Mouse (Mus musculus): ENCODE results near the gene Armc8. TPM values are rescaled to one million over a fixed set of nuclear protein-coding genes. Genes with fewer than 3 reads are reported as not detected.

Gene Armc8
- polyA plus RNA-seq, 1 experiment from 2014 or later = 78.3 TPM

DNA sequence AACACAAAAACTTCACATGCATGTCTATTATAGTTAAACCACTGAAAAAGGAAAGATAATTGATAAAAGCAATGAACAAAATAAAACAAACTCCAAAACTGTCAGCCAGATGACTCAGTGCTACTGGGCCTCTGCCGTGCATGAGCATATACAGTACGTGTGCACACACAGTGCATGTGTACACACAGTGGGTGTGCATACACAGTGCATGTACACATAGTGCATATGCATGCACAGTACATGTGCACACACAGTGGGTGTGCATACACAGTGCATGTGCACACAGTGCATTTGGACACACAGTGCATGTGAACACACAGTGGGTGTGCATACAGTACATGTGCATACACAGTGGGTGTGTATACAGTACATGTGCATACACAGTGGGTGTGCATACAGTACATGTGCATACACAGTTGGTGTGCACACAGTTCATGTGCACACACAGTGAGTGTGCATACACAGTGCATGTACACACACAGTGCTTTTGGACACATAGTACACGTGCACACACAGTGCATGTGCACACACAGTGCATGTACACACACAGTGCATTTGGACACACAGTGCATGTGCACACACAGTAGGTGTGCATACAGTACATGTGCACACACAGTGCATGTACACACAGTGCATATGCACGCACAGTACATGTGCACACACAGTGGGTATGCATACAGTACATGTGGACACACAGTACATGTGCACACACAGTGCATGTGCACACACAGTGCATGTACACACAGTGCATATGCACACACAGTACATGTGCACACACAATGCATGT, 126.9 kb downstream of the Armc8 start:
- peaks cover 15% of the 10 kb centered on the region; the same call in 1 of the 2 replicates for H3K27me3 ChIP-seq (ENCODE audit: control insufficient read depth, insufficient read depth, low read length)
- H3K27ac ChIP-seq = no peak overlapping the region
- H3K9me3 ChIP-seq (ENCODE audit: control insufficient read depth, low read length) = no peaks in the 10 kb centered on the region
- 95% methylated on average over 4 of the region's 4 CpGs for WGBS
- ATAC-seq (ENCODE audit: low FRiP score) (peak; percentile 35; the same call in 1 of the 2 replicates), DNase-seq (ENCODE audit: low spot score) (no peak)
- H3K4me2 ChIP-seq (replicated peaks) = no peak overlapping the region
- no peak overlapping the region for H3K9ac ChIP-seq
- 0 out of 2 replicates have a peak, but pooled peaks cover 4% of the 10 kb centered on the region for H3K4me1 ChIP-seq (replicated peaks; ENCODE audit: control insufficient read depth, insufficient read depth, low read length)
- no peak overlapping the region for H3K4me3 ChIP-seq (replicated peaks; ENCODE audit: low read length)
- no peaks in the 10 kb centered on the region for H3K36me3 ChIP-seq (replicated peaks; ENCODE audit: control insufficient read depth, insufficient read depth)

DNA sequence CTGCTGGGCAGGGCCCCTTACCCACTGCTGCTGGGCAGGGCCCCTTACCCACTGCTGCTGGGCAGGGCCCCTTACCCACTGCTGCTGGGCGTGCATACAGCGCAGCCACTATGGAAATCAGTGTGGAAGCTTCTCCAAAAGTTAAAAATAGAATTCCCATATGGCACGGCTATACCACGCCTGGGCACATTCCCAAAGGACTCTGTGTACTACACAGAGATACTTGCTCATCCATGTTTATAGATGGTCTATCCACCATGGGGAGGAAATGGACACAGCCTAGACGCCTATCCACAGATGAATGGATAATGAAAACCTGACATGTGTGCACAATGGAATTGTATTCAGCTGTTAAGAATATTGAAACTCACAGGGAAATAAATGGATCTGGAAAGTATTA, 127.8 kb downstream of the Armc8 start:
- no peaks in the 10 kb centered on the region for H3K36me3 ChIP-seq (replicated peaks; ENCODE audit: control insufficient read depth, insufficient read depth)
- ATAC-seq (ENCODE audit: low FRiP score) (no peak), DNase-seq (ENCODE audit: low spot score) (no peak)
- H3K27ac ChIP-seq = no peak overlapping the region
- no peaks in the 10 kb centered on the region for H3K9me3 ChIP-seq (ENCODE audit: control insufficient read depth, low read length)
- 0 out of 2 replicates have a peak, but pooled peaks cover 4% of the 10 kb centered on the region for H3K4me1 ChIP-seq (replicated peaks; ENCODE audit: control insufficient read depth, insufficient read depth, low read length)
- H3K9ac ChIP-seq = no peak overlapping the region
- H3K27me3 ChIP-seq (ENCODE audit: control insufficient read depth, insufficient read depth, low read length) = peaks cover 15% of the 10 kb centered on the region; the same call in 1 of the 2 replicates
- no peak overlapping the region for H3K4me3 ChIP-seq (replicated peaks; ENCODE audit: low read length)
- 68% methylated on average over 5 of the region's 5 CpGs for WGBS
- H3K4me2 ChIP-seq (replicated peaks) = no peak overlapping the region

GRCm38 (mm10) chr9:99439064-99439463, 129.6 kb downstream of the Armc8 start:
- DNase-seq (ENCODE audit: low spot score) (no peak), ATAC-seq (ENCODE audit: low FRiP score) (no peak)
- H3K36me3 ChIP-seq (replicated peaks; ENCODE audit: control insufficient read depth, insufficient read depth) = no peaks in the 10 kb centered on the region
- H3K4me2 ChIP-seq (replicated peaks) = no peak overlapping the region
- H3K27ac ChIP-seq = no peak overlapping the region
- WGBS = 69% methylated on average over 8 of the region's 8 CpGs
- H3K9me3 ChIP-seq (ENCODE audit: control insufficient read depth, low read length) = no peaks in the 10 kb centered on the region
- H3K27me3 ChIP-seq (ENCODE audit: control insufficient read depth, insufficient read depth, low read length) = peaks cover 15% of the 10 kb centered on the region; the same call in 1 of the 2 replicates
- no peak overlapping the region for H3K9ac ChIP-seq
- peaks cover 14% of the 10 kb centered on the region for H3K4me1 ChIP-seq (replicated peaks; ENCODE audit: control insufficient read depth, insufficient read depth, low read length)
- no peak overlapping the region for H3K4me3 ChIP-seq (replicated peaks; ENCODE audit: low read length)

GRCm38 (mm10) chr9:99437781-99438565, 130.7 kb downstream of the Armc8 start:
- Histone ChIP-seq H3K4me1 (replicated peaks; ENCODE audit: control insufficient read depth, insufficient read depth, low read length) (peaks cover 25% of the 10 kb centered on the region), H3K4me2 (replicated peaks) (peak overlapping the region; percentile 24; the same call in 1 of the 2 replicates), H3K36me3 (replicated peaks; ENCODE audit: control insufficient read depth, insufficient read depth) (no peaks in the 10 kb centered on the region)

GRCm38 (mm10) chr9:99437031-99437764, 131.5 kb downstream of the Armc8 start, which contains the start of gene Mras:
Gene Mras, minus strand, starts transcription at chr9:99437381.
- Histone ChIP-seq H3K27ac (peak within 1 kb of the TSS; percentile 87), H3K36me3 (replicated peaks; ENCODE audit: control insufficient read depth, insufficient read depth) (no peaks in the 10 kb centered on the region), H3K4me2 (replicated peaks) (peak within 1 kb of the TSS; percentile 72), H3K27me3 (ENCODE audit: control insufficient read depth, insufficient read depth, low read length) (peaks cover 15% of the 10 kb centered on the region; the same call in 1 of the 2 replicates), H3K9me3 (ENCODE audit: control insufficient read depth, low read length) (no peaks in the 10 kb centered on the region), H3K4me3 (replicated peaks; ENCODE audit: low read length) (peak within 1 kb of the TSS; percentile 80), H3K9ac (peak within 1 kb of the TSS; percentile 91), H3K4me1 (replicated peaks; ENCODE audit: control insufficient read depth, insufficient read depth, low read length) (peaks cover 27% of the 10 kb centered on the region)
- WGBS = 16% methylated on average over 27 of the region's 27 CpGs
- no peak for DNase-seq (ENCODE audit: low spot score)
- ATAC-seq (ENCODE audit: low FRiP score) = no peak

More at GRCm38 (mm10) chr9:99437781-99438565, 130.7 kb downstream of the Armc8 start:
- H3K9ac ChIP-seq = no peak overlapping the region
- no peak for DNase-seq (ENCODE audit: low spot score)
- peaks cover 15% of the 10 kb centered on the region; the same call in 1 of the 2 replicates for H3K27me3 ChIP-seq (ENCODE audit: control insufficient read depth, insufficient read depth, low read length)
- no peak for ATAC-seq (ENCODE audit: low FRiP score)
- 83% methylated on average over 12 of the region's 12 CpGs for WGBS
- no peaks in the 10 kb centered on the region for H3K9me3 ChIP-seq (ENCODE audit: control insufficient read depth, low read length)
- no peak overlapping the region for H3K27ac ChIP-seq
- H3K4me3 ChIP-seq (replicated peaks; ENCODE audit: low read length) = no peak overlapping the region

DNA sequence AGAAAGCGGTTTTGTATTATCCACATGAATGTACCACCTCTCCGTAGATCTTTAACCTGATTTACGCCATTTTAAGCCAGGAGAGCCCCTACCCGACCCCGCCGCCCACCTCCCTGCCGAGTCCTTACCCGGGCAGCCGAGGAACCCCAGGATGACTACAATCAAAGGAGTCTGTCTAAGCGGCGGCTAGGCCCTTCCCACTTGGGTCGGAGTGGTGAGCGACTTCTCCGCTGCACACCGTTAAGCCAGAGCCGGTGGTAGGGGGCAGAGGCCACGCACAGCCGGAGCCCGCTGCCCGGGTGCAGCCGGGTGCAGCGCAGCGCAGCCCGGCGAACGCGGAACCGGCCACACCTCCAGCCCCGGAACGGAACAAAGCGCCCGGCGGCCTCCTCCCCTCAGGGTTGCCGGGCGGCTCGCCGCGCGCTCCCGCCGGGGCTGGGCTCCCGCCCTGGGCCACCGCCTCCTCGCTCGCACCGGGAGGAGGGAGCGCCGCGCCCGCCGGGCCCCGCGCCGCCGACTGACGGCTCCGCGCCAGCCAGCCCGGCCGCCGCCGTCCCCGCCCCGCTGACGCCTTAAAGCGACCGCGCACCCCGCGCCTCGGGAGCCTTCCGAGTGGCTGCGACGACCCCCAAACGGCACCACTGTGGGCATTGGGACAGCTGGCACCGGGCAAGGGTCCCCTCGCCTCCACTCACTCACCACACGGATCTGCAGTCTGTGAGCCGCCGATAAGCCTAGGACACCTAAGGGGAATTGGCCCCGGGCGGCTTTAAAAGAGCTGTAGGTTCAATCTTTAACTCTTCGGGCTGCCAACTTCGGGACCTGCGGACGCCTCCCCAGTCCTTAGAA, 132.3 kb downstream of the Armc8 start:
- Histone ChIP-seq H3K27me3 (ENCODE audit: control insufficient read depth, insufficient read depth, low read length) (peaks cover 15% of the 10 kb centered on the region; the same call in 1 of the 2 replicates), H3K4me3 (replicated peaks; ENCODE audit: low read length) (peak overlapping the region; percentile 80), H3K36me3 (replicated peaks; ENCODE audit: control insufficient read depth, insufficient read depth) (no peaks in the 10 kb centered on the region), H3K4me1 (replicated peaks; ENCODE audit: control insufficient read depth, insufficient read depth, low read length) (peaks cover 27% of the 10 kb centered on the region), H3K9ac (peak overlapping the region; percentile 91), H3K9me3 (ENCODE audit: control insufficient read depth, low read length) (no peaks in the 10 kb centered on the region), H3K4me2 (replicated peaks) (peak overlapping the region; percentile 72), H3K27ac (peak overlapping the region; percentile 87)
- 2% methylated on average over 62 of the region's 86 CpGs for WGBS
- ATAC-seq (ENCODE audit: low FRiP score) (peak; percentile 73), DNase-seq (ENCODE audit: low spot score) (peak; percentile 67)

DNA sequence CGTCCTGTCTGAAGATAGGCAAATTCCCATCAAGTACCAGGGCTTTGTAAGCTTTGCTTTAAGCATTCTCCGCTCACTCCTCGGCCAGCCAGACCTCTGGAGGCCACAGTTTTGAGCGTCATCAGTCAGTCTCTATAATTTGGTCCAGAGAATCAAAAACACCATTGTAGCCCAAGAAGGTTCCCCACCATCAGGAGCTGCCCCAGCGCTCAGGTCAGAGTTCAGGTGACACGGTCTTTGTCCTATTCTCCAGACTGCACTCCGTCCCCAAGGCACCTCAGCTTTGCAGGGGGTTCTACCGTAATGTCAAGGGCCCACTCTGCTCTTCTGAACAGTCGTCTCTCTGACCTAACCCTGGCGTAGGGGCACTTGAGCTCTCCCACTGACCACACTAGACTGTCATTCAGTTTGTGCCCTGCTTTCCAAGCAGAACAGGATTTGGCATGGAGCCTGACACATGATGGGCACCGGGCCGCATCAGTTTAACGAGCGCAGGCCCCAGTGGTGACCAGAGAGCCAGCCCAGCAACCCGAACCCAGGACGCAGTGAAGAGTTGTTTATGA, 133.0 kb downstream of the Armc8 start:
- Histone ChIP-seq H3K9me3 (ENCODE audit: control insufficient read depth, low read length) (no peaks in the 10 kb centered on the region), H3K9ac (peak overlapping the region; percentile 91), H3K4me2 (replicated peaks) (peak overlapping the region; percentile 72), H3K27me3 (ENCODE audit: control insufficient read depth, insufficient read depth, low read length) (peaks cover 15% of the 10 kb centered on the region; the same call in 1 of the 2 replicates), H3K36me3 (replicated peaks; ENCODE audit: control insufficient read depth, insufficient read depth) (no peaks in the 10 kb centered on the region), H3K4me3 (replicated peaks; ENCODE audit: low read length) (peak overlapping the region; percentile 80), H3K27ac (peak overlapping the region; percentile 87), H3K4me1 (replicated peaks; ENCODE audit: control insufficient read depth, insufficient read depth, low read length) (peaks cover 27% of the 10 kb centered on the region)
- ATAC-seq (ENCODE audit: low FRiP score) = peak; percentile 29
- WGBS = 8% methylated on average over 16 of the region's 16 CpGs
- DNase-seq (ENCODE audit: low spot score) = peak; percentile 72

All from hindbrain, embryonic 14.5 days (tissue).